In the genomic region with DNA sequence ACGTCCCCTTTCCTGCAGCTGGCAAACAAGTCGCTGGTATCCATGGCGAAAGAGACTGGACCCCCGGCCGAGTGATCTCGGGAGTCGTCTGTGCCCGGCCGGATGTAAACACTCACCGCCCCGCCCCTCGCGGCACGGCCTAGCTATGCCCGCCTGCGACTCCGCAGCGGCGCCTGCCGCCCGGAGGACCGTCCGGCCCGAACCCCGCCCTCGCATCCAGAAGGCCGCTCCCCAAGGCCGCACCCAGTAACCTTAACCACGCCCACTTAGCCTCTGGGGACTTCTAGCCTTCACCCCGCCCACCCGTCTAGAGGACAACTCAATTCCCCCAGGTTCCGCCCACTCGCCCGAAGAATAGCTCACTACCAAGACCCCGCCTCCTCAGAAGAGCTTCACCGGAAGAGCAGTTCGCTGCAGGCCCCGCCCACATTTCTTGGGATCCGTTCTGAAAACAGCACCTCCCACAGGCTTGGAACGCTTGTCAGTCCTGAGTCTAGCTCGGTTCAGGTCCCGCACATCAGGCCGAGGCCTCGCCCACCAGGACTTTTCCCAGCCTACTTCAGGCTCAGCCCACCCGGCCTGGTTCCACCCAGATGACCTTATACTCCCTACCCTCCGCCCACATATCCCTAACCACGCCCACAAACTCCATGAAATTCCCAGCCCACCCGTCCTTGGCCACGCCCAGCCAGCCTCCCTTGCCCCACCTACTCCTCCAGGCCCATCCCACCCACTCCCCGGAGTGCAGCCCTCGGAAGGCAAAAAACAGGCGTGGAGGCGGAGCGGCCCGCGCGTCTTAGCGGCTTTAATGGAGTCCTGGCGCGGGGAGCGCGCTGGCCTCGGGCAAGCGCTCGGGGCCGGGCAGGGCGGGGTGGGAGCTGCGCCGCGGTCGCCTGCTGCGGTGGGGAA, we compare ENCODE assay signal across 8 mouse cellular contexts. TPM values are rescaled to one million over a fixed set of nuclear protein-coding genes. Genes with fewer than 3 reads are reported as not detected.
DNase-seq lines count a peak whose midpoint lies in the region; ATAC-seq and TF ChIP-seq lines count a peak whose summit lies in the region.

A gene (minus strand): TSS at position 204 of the 909 bp plus-strand sequence.

- H3K27ac ChIP-seq in heart, embryonic 11.5 days (ENCODE audit: low read depth, low read length) = peak within 1 kb of the TSS; percentile 84
- peak within 1 kb of the TSS; percentile 87 for H3K27ac ChIP-seq in kidney, embryonic 16.5 days (ENCODE audit: low read length)
- peak within 1 kb of the TSS; percentile 81 for H3K27ac ChIP-seq in liver, adult 2 months (replicated peaks; ENCODE audit: insufficient read depth, low read depth, low read length)

- peak; percentile 95 for ATAC-seq in heart, embryonic 11.5 days (replicated peaks; ENCODE audit: insufficient number of reproducible peaks, low FRiP score, low TSS enrichment)
- peak; percentile 97 for ATAC-seq in kidney, embryonic 16.5 days (ENCODE audit: low FRiP score, low TSS enrichment)

- H3K4me1 ChIP-seq in erythroblast, embryonic 14.5 days (ENCODE audit: control insufficient read depth) = peaks cover 67% of the 10 kb centered on the region
- peaks cover 12% of the 10 kb centered on the region for H3K4me1 ChIP-seq in heart, embryonic 11.5 days (ENCODE audit: control insufficient read depth, insufficient read depth, low read length)
- peaks cover 20% of the 10 kb centered on the region for H3K4me1 ChIP-seq in kidney, embryonic 16.5 days (ENCODE audit: insufficient read depth, low read length)
- H3K4me1 ChIP-seq in liver, adult 2 months (ENCODE audit: control insufficient read depth, insufficient read depth, low read length) = peaks cover 11% of the 10 kb centered on the region

- peak within 1 kb of the TSS; percentile 91 for H3K9ac ChIP-seq in heart, embryonic 11.5 days (ENCODE audit: low read depth, low read length)
- H3K9ac ChIP-seq in kidney, embryonic 16.5 days (replicated peaks; ENCODE audit: low read length) = peak within 1 kb of the TSS; percentile 88
- peak within 1 kb of the TSS; percentile 94 for H3K9ac ChIP-seq in liver, adult 2 months (ENCODE audit: low read depth, low read length)

- peak within 1 kb of the TSS; percentile 87 for H3K4me3 ChIP-seq in C2C12 (ENCODE audit: insufficient read depth, poor library complexity, severe bottlenecking)
- peak within 1 kb of the TSS; percentile 87 for H3K4me3 ChIP-seq in erythroblast, embryonic 14.5 days (replicated peaks)
- peak within 1 kb of the TSS; percentile 84 for H3K4me3 ChIP-seq in heart, embryonic 11.5 days (ENCODE audit: low read depth, low read length)
- peak within 1 kb of the TSS; percentile 89 for H3K4me3 ChIP-seq in kidney, embryonic 16.5 days (ENCODE audit: low read length)
- H3K4me3 ChIP-seq in liver, adult 2 months (ENCODE audit: insufficient read depth, low read depth, low read length) = peak within 1 kb of the TSS; percentile 87
- peak within 1 kb of the TSS; percentile 55 for H3K4me3 ChIP-seq in myocyte

- H3ac ChIP-seq in C2C12 (ENCODE audit: control insufficient read depth, insufficient read length, low read depth) (peak within 1 kb of the TSS; percentile 85), myocyte (ENCODE audit: control insufficient read depth, insufficient read length) (peak within 1 kb of the TSS; percentile 17)

- H3K79me2 ChIP-seq in C2C12 (ENCODE audit: control insufficient read depth, insufficient read depth) = no peaks in the 10 kb centered on the region
- H3K79me2 ChIP-seq in liver, adult 2 months (ENCODE audit: control insufficient read depth, insufficient read depth, low read length) = peaks cover 4% of the 10 kb centered on the region; the same call in 1 of the 2 replicates
- H3K79me2 ChIP-seq in myocyte (ENCODE audit: control insufficient read depth, insufficient read depth) = no peaks in the 10 kb centered on the region

- no peaks in the 10 kb centered on the region for H3K27me3 ChIP-seq in C2C12 (ENCODE audit: control insufficient read depth, insufficient read depth, insufficient read length)
- peaks cover 18% of the 10 kb centered on the region for H3K27me3 ChIP-seq in erythroblast, embryonic 14.5 days (ENCODE audit: control insufficient read depth)
- H3K27me3 ChIP-seq in heart, embryonic 11.5 days (ENCODE audit: control insufficient read depth, insufficient read depth, low read length) = no peaks in the 10 kb centered on the region
- H3K27me3 ChIP-seq in kidney, embryonic 16.5 days (ENCODE audit: insufficient read depth, low read length) = no peaks in the 10 kb centered on the region
- no peaks in the 10 kb centered on the region for H3K27me3 ChIP-seq in liver, adult 2 months (ENCODE audit: control insufficient read depth, insufficient read depth, low read length)
- no peaks in the 10 kb centered on the region for H3K27me3 ChIP-seq in myocyte (ENCODE audit: control insufficient read depth, insufficient read depth, insufficient read length)
- H3K27me3 ChIP-seq in splenic B cell, adult 2 months (ENCODE audit: control insufficient read depth, insufficient read depth, low read length, poor library complexity, severe bottlenecking) = no peaks in the 10 kb centered on the region

- peak; percentile 95 for TF ChIP-seq CTCF in C2C12 (IDR thresholded peaks at IDR 0.05; ENCODE audit: control insufficient read depth, insufficient read depth, insufficient read length)
- TF ChIP-seq CTCF in brain, embryonic 14.5 days (IDR thresholded peaks at IDR 0.05; ENCODE audit: borderline replicate concordance, extremely low read depth, insufficient read depth, insufficient read length) = peak; percentile 47
- peak; percentile 67 for TF ChIP-seq CTCF in liver, adult 2 months (IDR thresholded peaks at IDR 0.05; ENCODE audit: low read depth, low read length)

- TF ChIP-seq POLR2A in brain, embryonic 14.5 days (IDR thresholded peaks at IDR 0.05; ENCODE audit: borderline replicate concordance, extremely low read depth, insufficient read depth, insufficient read length, poor library complexity, severe bottlenecking) = peak; percentile 54; the same call in 1 of the 2 replicates
- peak; percentile 79 for TF ChIP-seq POLR2A in liver, adult 2 months (IDR thresholded peaks at IDR 0.05; ENCODE audit: extremely low read depth, insufficient read depth, low read length)
- peak; percentile 60 for TF ChIP-seq POLR2A in myocyte (IDR thresholded peaks at IDR 0.05; ENCODE audit: insufficient read length, low read depth)

- peak; percentile 100 for DNase-seq in brain, embryonic 14.5 days (ENCODE audit: low read depth)
- DNase-seq in liver, adult 2 months (ENCODE audit: extremely low read depth, low read depth, low spot score) = peak; percentile 100
- peak; percentile 100 for DNase-seq in splenic B cell, adult 2 months (ENCODE audit: low read depth, low spot score)

- peak within 1 kb of the TSS; percentile 85 for H3K4me2 ChIP-seq in heart, embryonic 11.5 days
- H3K4me2 ChIP-seq in kidney, embryonic 16.5 days (replicated peaks; ENCODE audit: low read depth, low read length) = peak within 1 kb of the TSS; percentile 83
- peak within 1 kb of the TSS; percentile 88 for H3K4me2 ChIP-seq in myocyte (ENCODE audit: low read depth)

- no peaks in the 10 kb centered on the region for H3K79me3 ChIP-seq in C2C12 (ENCODE audit: low read depth)

- under 1% methylated on average over 63 of the region's 72 CpGs for WGBS in heart, embryonic 11.5 days (ENCODE audit: insufficient replicate concordance)
- under 1% methylated on average over 51 of the region's 72 CpGs for WGBS in kidney, embryonic 16.5 days
- WGBS in liver, adult 2 months = under 1% methylated on average over 72 of the region's 72 CpGs

- H3K9me3 ChIP-seq in erythroblast, embryonic 14.5 days (ENCODE audit: control insufficient read depth, low read length) = no peaks in the 10 kb centered on the region
- H3K9me3 ChIP-seq in heart, embryonic 11.5 days (replicated peaks; ENCODE audit: control insufficient read depth, low read length) = no peaks in the 10 kb centered on the region
- no peaks in the 10 kb centered on the region for H3K9me3 ChIP-seq in kidney, embryonic 16.5 days (ENCODE audit: low read length)

- H3K36me3 ChIP-seq in C2C12 (ENCODE audit: control insufficient read depth, insufficient read depth) = no peaks in the 10 kb centered on the region
- peaks cover 38% of the 10 kb centered on the region for H3K36me3 ChIP-seq in erythroblast, embryonic 14.5 days (ENCODE audit: control insufficient read depth)
- no peaks in the 10 kb centered on the region for H3K36me3 ChIP-seq in heart, embryonic 11.5 days (ENCODE audit: control insufficient read depth, insufficient read depth, low read length)
- peaks cover 21% of the 10 kb centered on the region for H3K36me3 ChIP-seq in kidney, embryonic 16.5 days (ENCODE audit: insufficient read depth, low read length)
- H3K36me3 ChIP-seq in liver, adult 2 months (ENCODE audit: control insufficient read depth, insufficient read depth, low read length) = no peaks in the 10 kb centered on the region; the same call in 1 of the 2 replicates
- no peaks in the 10 kb centered on the region for H3K36me3 ChIP-seq in myocyte (ENCODE audit: control insufficient read depth, insufficient read depth)
- no peaks in the 10 kb centered on the region for H3K36me3 ChIP-seq in splenic B cell, adult 2 months (ENCODE audit: control insufficient read depth, insufficient read depth, low read length, poor library complexity, severe bottlenecking)

TF ChIP-seq in C2C12, 6 proteins besides CTCF, POLR2A, EP300 and RAD21:
- TF ChIP-seq MYOD1 (IDR thresholded peaks at IDR 0.05; ENCODE audit: control insufficient read depth, insufficient read length, low read depth) (no peak), MAX (IDR thresholded peaks at IDR 0.05) (peak; percentile 48)

TF ChIP-seq in myocyte, 11 proteins besides CTCF, POLR2A, EP300 and RAD21:
- TF ChIP-seq SRF (IDR thresholded peaks at IDR 0.05; ENCODE audit: control insufficient read depth, insufficient read length, low read depth) (peak; percentile 81), MYOG (IDR thresholded peaks at IDR 0.05; ENCODE audit: control insufficient read depth in 1 of 3, insufficient read depth in 1 of 3, insufficient read length in 2 of 3, low read depth in 2 of 3) (peak in 1 of 3 experiments; percentile 35), MAX (IDR thresholded peaks at IDR 0.05; ENCODE audit: low read depth) (no peak), POLR2AphosphoS2 (IDR thresholded peaks at IDR 0.05; ENCODE audit: insufficient read length, low read depth) (peak; percentile 28)
TF ChIP-seq in myocyte: peak in this region for 3.

RNA-seq across cellular contexts. Expression of the gene that starts here (rescaled TPM):
- polyA plus RNA-seq in C2C12 (2012; fragmentation: generic; extraction: Trizol) (6.7 TPM), myocyte (2012; fragmentation: generic; extraction: Trizol) (23.6 TPM)
- polyA plus RNA-seq in brain, embryonic 14.5 days (2012; rRNA removed) = 61.7 and 83.6 TPM in 2 replicates
- 21.3 and 21.4 TPM in 2 replicates for polyA plus RNA-seq in erythroblast, embryonic 14.5 days (2012)
- polyA plus RNA-seq in heart, embryonic 11.5 days (2014; fragmentation: Nextera tagmentation; extraction: Ambion mirVana) = 16.0 and 18.2 TPM in 2 replicates
- 43.9 and 44.6 TPM in 2 replicates for polyA plus RNA-seq in kidney, embryonic 16.5 days (2015; fragmentation: Nextera tagmentation; extraction: Ambion mirVana)
- 28.2 and 28.3 TPM in 2 replicates for total RNA-seq in liver, adult 2 months (2014; rRNA removed)
- 54.7 and 60.0 TPM in 2 replicates for polyA plus RNA-seq in liver, adult 2 months (2012; rRNA removed)

Comparison
In these comparisons a context has a peak if more than half of its experiments do, and no peak if none do; other contexts are left out.
1. Peak in every context shown above with its lines: DNase-seq, ATAC-seq, H3K4me3 ChIP-seq and H3K27ac ChIP-seq.